Mouse (Mus musculus): Measurements from ENCODE around the gene Npepps.

DNA sequence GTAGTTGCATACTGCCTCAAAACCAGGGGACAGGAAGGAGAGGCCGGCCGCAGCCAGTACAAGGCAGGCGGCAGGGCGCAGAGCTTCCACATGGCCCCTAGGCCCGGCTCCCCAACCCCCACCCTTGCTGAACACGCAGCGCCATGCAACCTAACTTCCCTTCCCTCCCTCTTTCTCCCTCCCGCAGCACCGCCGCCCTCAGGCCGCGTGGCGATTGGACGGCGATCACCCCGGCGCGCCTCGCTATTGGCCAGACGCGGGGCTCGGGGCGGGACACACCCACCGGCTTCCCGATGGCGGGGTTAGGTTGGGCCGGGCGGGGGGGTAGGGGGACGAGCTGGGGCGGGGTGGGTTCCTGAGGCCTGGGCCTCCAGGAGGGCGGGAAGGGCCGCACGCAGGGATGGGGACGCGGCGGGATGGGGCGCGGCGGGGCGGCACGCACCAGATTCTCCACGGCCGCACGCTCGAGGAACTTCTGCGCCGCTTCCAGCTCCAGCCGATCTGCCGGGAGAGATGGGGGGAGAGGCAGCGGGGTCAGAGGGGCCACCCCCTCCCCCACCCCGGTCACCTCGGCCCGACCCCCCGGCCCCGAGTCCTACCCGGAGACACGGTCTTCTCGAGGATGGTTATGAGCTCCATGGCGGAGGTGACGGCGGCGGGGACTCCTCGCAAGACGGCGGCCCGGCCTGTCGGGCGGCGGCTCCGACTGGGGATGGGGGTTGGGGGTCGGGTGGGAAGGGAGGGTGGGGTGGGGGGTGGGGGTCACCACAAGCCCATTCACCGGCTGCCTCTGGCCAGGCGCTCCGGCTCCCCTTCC is 93.3 kb downstream of the Npepps start:
- TF ChIP-seq POLR2A (IDR thresholded peaks at IDR 0.05; ENCODE audit: extremely low read depth, insufficient read depth, low read length) (no peak), CTCF (IDR thresholded peaks at IDR 0.05; ENCODE audit: extremely low read depth, insufficient read depth, low read length) (no peak)
